Mouse (Mus musculus) WW6 (cell line): ENCODE data around the gene Rpp14.

ENCODE experiments used
- DNase-seq: peaks from one replicate; pipeline ENCODE4 v3.0.0-alpha.2; 2013; ENCODE audit warnings: low read depth, low spot score

Gene Rpp14

GRCm38 (mm10) chr14:8080165-8080679, at the start of gene Rpp14:
Gene Rpp14 (plus strand): TSS chr14:8080367.
- DNase-seq: peak; percentile 86

- DNase-seq: no peak
Observed at GRCm38 (mm10) chr14:8030535-8030934, 49.6 kb upstream of the Rpp14 start.

GRCm38 (mm10) chr14:8032087-8032944, 47.9 kb upstream of the Rpp14 start:
- DNase-seq: no peak

GRCm38 (mm10) chr14:8034561-8034960, 45.6 kb upstream of the Rpp14 start:
- DNase-seq: no peak

- no peak for DNase-seq
Observed at GRCm38 (mm10) chr14:8035951-8036350, 44.2 kb upstream of the Rpp14 start.

GRCm38 (mm10) chr14:8036406-8036805, 43.8 kb upstream of the Rpp14 start:
- DNase-seq: no peak

GRCm38 (mm10) chr14:8038150-8038549, 42.0 kb upstream of the Rpp14 start:
- no peak for DNase-seq

- DNase-seq: no peak
Observed at GRCm38 (mm10) chr14:8038791-8039448, 41.2 kb upstream of the Rpp14 start.

GRCm38 (mm10) chr14:8040179-8040578, 40.0 kb upstream of the Rpp14 start:
- no peak for DNase-seq

- no peak for DNase-seq
Observed at GRCm38 (mm10) chr14:8040911-8041678, 39.1 kb upstream of the Rpp14 start.

GRCm38 (mm10) chr14:8042120-8042519, 38.0 kb upstream of the Rpp14 start:
- no peak for DNase-seq

GRCm38 (mm10) chr14:8042577-8042976, 37.6 kb upstream of the Rpp14 start:
- DNase-seq: no peak

GRCm38 (mm10) chr14:8044330-8044729, 35.8 kb upstream of the Rpp14 start:
- peak; percentile 31 for DNase-seq

- DNase-seq: no peak
Observed at GRCm38 (mm10) chr14:8044786-8045185, 35.4 kb upstream of the Rpp14 start.

- no peak for DNase-seq
Observed at GRCm38 (mm10) chr14:8045187-8045846, 34.9 kb upstream of the Rpp14 start.

GRCm38 (mm10) chr14:8046839-8047238, 33.3 kb upstream of the Rpp14 start:
- DNase-seq: no peak

GRCm38 (mm10) chr14:8049334-8049733, 30.8 kb upstream of the Rpp14 start:
- no peak for DNase-seq

- no peak for DNase-seq
Observed at GRCm38 (mm10) chr14:8051869-8052268, 28.3 kb upstream of the Rpp14 start.

GRCm38 (mm10) chr14:8052661-8053060, 27.5 kb upstream of the Rpp14 start:
- no peak for DNase-seq

GRCm38 (mm10) chr14:8054310-8055102, 25.7 kb upstream of the Rpp14 start:
- DNase-seq: peak; percentile 84

- no peak for DNase-seq
Observed at GRCm38 (mm10) chr14:8056076-8056475, 24.1 kb upstream of the Rpp14 start.
